ENCODE assay signal across 18 mouse cellular contexts in genomic region chr10:92994340-92994739, GRCm38 (mm10).
DNase-seq lines count a peak whose midpoint lies in the region; ATAC-seq lines count a peak whose summit lies in the region.
"Had no signal": no experiment of that assay in that cellular context is flagged by ENCODE, and none has a peak within 500 bp of the region (broad histone marks: within the 10 kb centered on the region; RNA-seq: fewer than 3 reads in every experiment).

No protein-coding gene starts in this region.

- no peak for ATAC-seq in heart, embryonic 11.5 days (replicated peaks; ENCODE audit: insufficient number of reproducible peaks, low FRiP score, low TSS enrichment)
- no peak for ATAC-seq in forebrain, embryonic 11.5 days (replicated peaks; ENCODE audit: low FRiP score)
- ATAC-seq: forebrain, embryonic 14.5 days; intestine, embryonic 16.5 days had no signal

- no peaks in the 10 kb centered on the region for H3K4me1 ChIP-seq in heart, embryonic 10.5 days
- H3K4me1 ChIP-seq in heart, embryonic 11.5 days (ENCODE audit: control insufficient read depth, insufficient read depth, low read length) = no peaks in the 10 kb centered on the region
- H3K4me1 ChIP-seq in forebrain, embryonic 11.5 days (replicated peaks; ENCODE audit: control insufficient read depth, insufficient read depth, low read length) = no peaks in the 10 kb centered on the region
- H3K4me1 ChIP-seq: embryonic facial prominence, embryonic 10.5 days; heart, embryonic 15.5 days had no signal

- no peak overlapping the region for H3K4me3 ChIP-seq in heart, embryonic 10.5 days
- no peak overlapping the region for H3K4me3 ChIP-seq in heart, embryonic 11.5 days (ENCODE audit: low read depth, low read length)
- H3K4me3 ChIP-seq in forebrain, embryonic 11.5 days (ENCODE audit: low read depth, low read length) = no peak overlapping the region
- H3K4me3 ChIP-seq: embryonic facial prominence, embryonic 10.5 days; gastrocnemius, adult 2 months; heart, embryonic 15.5 days; hindbrain, embryonic 10.5 days had no signal

- H3K27me3 ChIP-seq in heart, embryonic 10.5 days (ENCODE audit: insufficient read depth, poor library complexity, severe bottlenecking) = no peaks in the 10 kb centered on the region
- no peaks in the 10 kb centered on the region for H3K27me3 ChIP-seq in heart, embryonic 11.5 days (ENCODE audit: control insufficient read depth, insufficient read depth, low read length)
- H3K27me3 ChIP-seq in forebrain, embryonic 11.5 days (ENCODE audit: control insufficient read depth, insufficient read depth, low read length) = no peaks in the 10 kb centered on the region
- H3K27me3 ChIP-seq: heart, embryonic 15.5 days had no signal

- 55% methylated on average over 3 of the region's 3 CpGs for WGBS in heart, embryonic 10.5 days
- 44% methylated on average over 3 of the region's 3 CpGs for WGBS in heart, embryonic 11.5 days (ENCODE audit: insufficient replicate concordance)
- 56% methylated on average over 3 of the region's 3 CpGs for WGBS in forebrain, embryonic 11.5 days

- no peak overlapping the region for H3K4me2 ChIP-seq in heart, embryonic 11.5 days
- no peak overlapping the region for H3K4me2 ChIP-seq in forebrain, embryonic 11.5 days (ENCODE audit: low read depth, low read length, severe bottlenecking)
- H3K4me2 ChIP-seq: heart, embryonic 15.5 days; hindbrain, embryonic 14.5 days had no signal

- no peaks in the 10 kb centered on the region for H3K36me3 ChIP-seq in heart, embryonic 10.5 days
- no peaks in the 10 kb centered on the region for H3K36me3 ChIP-seq in heart, embryonic 11.5 days (ENCODE audit: control insufficient read depth, insufficient read depth, low read length)
- H3K36me3 ChIP-seq in forebrain, embryonic 11.5 days (ENCODE audit: control insufficient read depth, insufficient read depth, low read length) = no peaks in the 10 kb centered on the region
- H3K36me3 ChIP-seq: embryonic facial prominence, embryonic 10.5 days; heart, embryonic 15.5 days; hindbrain, embryonic 10.5 days had no signal

- DNase-seq in heart, embryonic 10.5 days (ENCODE audit: low spot score) = peak; percentile 60
- DNase-seq in 416B (ENCODE audit: low read depth) = peak; percentile 8
- peak; percentile 8 for DNase-seq in ES-CJ7 (ENCODE audit: low read depth, low spot score)
- peak; percentile 17 for DNase-seq in induced T-regulatory cell, adult 2 months (ENCODE audit: low read depth)
- DNase-seq in forebrain, embryonic 11.5 days (ENCODE audit: low spot score) = no peak
- DNase-seq: adrenal gland, postnatal 14 days; cerebellum, adult 18-20 months; cerebellum, postnatal 10 days; gastrocnemius, adult 2 months; gastrocnemius, postnatal 25 days; heart, postnatal 14 days had no signal

- no peak overlapping the region for H3K9ac ChIP-seq in heart, embryonic 11.5 days (ENCODE audit: low read depth, low read length)
- no peak overlapping the region for H3K9ac ChIP-seq in forebrain, embryonic 11.5 days (ENCODE audit: low read length)
- H3K9ac ChIP-seq: heart, embryonic 15.5 days; hindbrain, embryonic 14.5 days had no signal

- H3K27ac ChIP-seq in heart, embryonic 10.5 days = no peak overlapping the region
- no peak overlapping the region for H3K27ac ChIP-seq in heart, embryonic 11.5 days (ENCODE audit: low read depth, low read length)
- H3K27ac ChIP-seq in forebrain, embryonic 11.5 days (ENCODE audit: low read depth, low read length) = no peak overlapping the region
- H3K27ac ChIP-seq: embryonic facial prominence, embryonic 10.5 days; gastrocnemius, adult 2 months; heart, embryonic 15.5 days; hindbrain, embryonic 10.5 days; hindbrain, embryonic 14.5 days had no signal

- H3K9me3 ChIP-seq in heart, embryonic 10.5 days = no peaks in the 10 kb centered on the region
- no peaks in the 10 kb centered on the region for H3K9me3 ChIP-seq in heart, embryonic 11.5 days (replicated peaks; ENCODE audit: control insufficient read depth, low read length)
- no peaks in the 10 kb centered on the region for H3K9me3 ChIP-seq in forebrain, embryonic 11.5 days (ENCODE audit: control insufficient read depth, low read length)
- H3K9me3 ChIP-seq: embryonic facial prominence, embryonic 10.5 days; heart, embryonic 15.5 days; hindbrain, embryonic 10.5 days had no signal
